Mouse (Mus musculus): Measurements from ENCODE around the gene Fbxw15. TPM values are rescaled to one million over a fixed set of nuclear protein-coding genes. Genes with fewer than 3 reads are reported as not detected.

Gene Fbxw15
- not detected in 2 replicates for polyA plus RNA-seq (2012; rRNA removed)

GRCm38 (mm10) chr9:109568162-109568561 lies at the start of gene Fbxw15:
TSS of gene Fbxw15 (minus strand) at chr9:109568262.

Other genes starting within 250 kb of the Fbxw15 start
- not detected in 2 replicates for gene Fbxw28, start 228.6 kb downstream of the Fbxw15 start, polyA plus RNA-seq (2012; rRNA removed)
- gene Fbxw22, start 164.0 kb downstream of the Fbxw15 start, polyA plus RNA-seq (2012; rRNA removed) = 0.15 TPM in 1 of 2 replicates, not detected in the other
- not detected in 2 replicates for gene Fbxw16, start 119.1 kb downstream of the Fbxw15 start, polyA plus RNA-seq (2012; rRNA removed)
- not detected in 2 replicates for gene Fbxw19, start 72.4 kb downstream of the Fbxw15 start, polyA plus RNA-seq (2012; rRNA removed)
- gene Fbxw24, start 57.8 kb upstream of the Fbxw15 start, polyA plus RNA-seq (2012; rRNA removed) = 0.09 and 0.12 TPM in 2 replicates
- gene Fbxw25, start 96.4 kb upstream of the Fbxw15 start, polyA plus RNA-seq (2012; rRNA removed) = not detected in 2 replicates
- gene Fbxw18, start 134.4 kb upstream of the Fbxw15 start, polyA plus RNA-seq (2012; rRNA removed) = not detected in 2 replicates
- gene Fbxw26, start 177.8 kb upstream of the Fbxw15 start, polyA plus RNA-seq (2012; rRNA removed) = not detected in 2 replicates
- not detected in 2 replicates for gene Fbxw27, start 222.4 kb upstream of the Fbxw15 start, polyA plus RNA-seq (2012; rRNA removed)
- gene Spink8, start 244.0 kb upstream of the Fbxw15 start, polyA plus RNA-seq (2012; rRNA removed) = 0.28 TPM in 1 of 2 replicates, not detected in the other